Mouse (Mus musculus) spleen, adult 12 weeks (tissue): Measurements from ENCODE around the gene Tmsb15b2.
"Not testable (repeated sequence)": the region's sequence is repeated elsewhere in the genome, so short reads cannot be mapped to it uniquely, and the experiment has no call there.

ENCODE experiments used
- DNase-seq: peaks from one replicate; pipeline ENCODE4 v3.0.0; 2022; ENCODE audit warnings: low spot score

The Tmsb15b2 gene

GRCm38 (mm10) chrX:136975397-136975796 lies at the start of gene Tmsb15b2:
Tmsb15b2 (minus strand) TSS chrX:136975497.
- not testable (repeated sequence) for DNase-seq

- DNase-seq: peak; percentile 21
These were observed 44.0 kb upstream of the Tmsb15b2 start for GRCm38 (mm10) chrX:137019310-137019709.

GRCm38 (mm10) chrX:137017668-137018067 lies 42.4 kb upstream of the Tmsb15b2 start:
- DNase-seq: no peak

GRCm38 (mm10) chrX:137015099-137015709 lies 39.9 kb upstream of the Tmsb15b2 start:
- peak; percentile 7 for DNase-seq

GRCm38 (mm10) chrX:136996256-136996655 lies 21.0 kb upstream of the Tmsb15b2 start:
- DNase-seq: no peak

GRCm38 (mm10) chrX:136993641-136994040 lies 18.3 kb upstream of the Tmsb15b2 start:
- no peak for DNase-seq

- peak; percentile 17 for DNase-seq
These were observed 17.8 kb upstream of the Tmsb15b2 start, which contains the start of gene Zcchc18 for GRCm38 (mm10) chrX:136992978-136993547. Zcchc18 (plus strand) TSS chrX:136993155.

GRCm38 (mm10) chrX:136992191-136992965 lies 17.1 kb upstream of the Tmsb15b2 start:
- no peak for DNase-seq

GRCm38 (mm10) chrX:136991274-136991673 lies 16.0 kb upstream of the Tmsb15b2 start:
- DNase-seq: no peak

GRCm38 (mm10) chrX:136986039-136986438 lies 10.7 kb upstream of the Tmsb15b2 start:
- DNase-seq: no peak

GRCm38 (mm10) chrX:136978616-136979015 lies 3.3 kb upstream of the Tmsb15b2 start:
- no peak for DNase-seq

GRCm38 (mm10) chrX:136976424-136977084 lies 1.3 kb upstream of the Tmsb15b2 start, which contains the start of the genes Tmsb15l and Tmsb15b1:
Tmsb15l (minus strand) TSS chrX:136976869.
Tmsb15b1 (minus strand) TSS chrX:136976874.
- DNase-seq: peak; percentile 27

- DNase-seq: no peak
These were observed 15.6 kb downstream of the Tmsb15b2 start for GRCm38 (mm10) chrX:136959688-136960087.

GRCm38 (mm10) chrX:136958300-136958699 lies 17.0 kb downstream of the Tmsb15b2 start:
- DNase-seq: not testable (repeated sequence)

GRCm38 (mm10) chrX:136957583-136958279 lies 17.6 kb downstream of the Tmsb15b2 start:
- not testable (repeated sequence) for DNase-seq

GRCm38 (mm10) chrX:136937985-136938384 lies 37.3 kb downstream of the Tmsb15b2 start:
- DNase-seq: no peak

GRCm38 (mm10) chrX:136927031-136927430 lies 48.3 kb downstream of the Tmsb15b2 start, which contains the start of gene H2bfm:
H2bfm (plus strand) TSS chrX:136927325.
- DNase-seq: no peak

GRCm38 (mm10) chrX:136925863-136926262 lies 49.4 kb downstream of the Tmsb15b2 start:
- DNase-seq: no peak
